Mouse (Mus musculus) forebrain, embryonic 13.5 days (tissue): ENCODE data around the gene Fxyd1. TPM values are rescaled to one million over a fixed set of nuclear protein-coding genes. Genes with fewer than 3 reads are reported as not detected.

Experiments used
- ATAC-seq: fragments of 200-750 bp; cut with Nextera tagmentation; 2 replicates; pipeline ENCODE4 v1.8.0; 2017
- H3K27ac ChIP-seq: fragments of 300-500 bp; sonication (generic); 2 replicates; pipeline ENCODE4 v1.5.1; 2015; ENCODE audit warnings: inconsistent platforms, mild to moderate bottlenecking, moderate library complexity
- H3K27me3 ChIP-seq: fragments of 300-500 bp; sonication (generic); 2 replicates; pipeline ENCODE4 v1.6.1; 2015; ENCODE audit warnings: mild to moderate bottlenecking, inconsistent platforms
- H3K36me3 ChIP-seq: fragments of 300-500 bp; sonication (generic); 2 replicates; pipeline ENCODE4 v1.6.1; 2015; ENCODE audit warnings: mild to moderate bottlenecking, inconsistent platforms; ENCODE audit not compliant: poor library complexity, severe bottlenecking
- H3K4me1 ChIP-seq: fragments of 300-500 bp; sonication (generic); 2 replicates; pipeline ENCODE4 v1.6.1; 2015; ENCODE audit warnings: inconsistent platforms
- H3K4me2 ChIP-seq: fragments of 300-500 bp; sonication (generic); 2 replicates; pipeline ENCODE4 v1.6.1; 2015; ENCODE audit warnings: inconsistent platforms, mild to moderate bottlenecking, moderate library complexity
- H3K4me3 ChIP-seq: fragments of 300-500 bp; sonication (generic); 2 replicates; pipeline ENCODE4 v1.5.1; 2015; ENCODE audit warnings: mild to moderate bottlenecking, inconsistent platforms
- H3K9ac ChIP-seq: fragments of 300-500 bp; sonication (generic); 2 replicates; pipeline ENCODE4 v1.6.1; 2015; ENCODE audit warnings: mild to moderate bottlenecking, inconsistent platforms
- H3K9me3 ChIP-seq: fragments of 300-500 bp; sonication (generic); replicated peaks from 2 replicates; pipeline ENCODE4 v1.6.1; 2016; ENCODE audit warnings: inconsistent platforms
- WGBS: fragments of 180-500 bp; shearing (Covaris S2); methylation state at CpG from one replicate; pipeline ENCODE4 v1.1.7; 2015; 5-methylcytosine and 5-hydroxymethylcytosine counted together
- polyA plus RNA-seq: library from polyadenylated mRNA; unstranded; fragments of >200 nt; fragmentation: Nextera tagmentation; extraction: Ambion mirVana; gene quantifications from 2 replicates; pipeline ENCODE4 v1.2.1, GENCODE M21; 2015

Fxyd1 gene
- polyA plus RNA-seq, 1 experiment from 2014 or later = 2.5 TPM

DNA sequence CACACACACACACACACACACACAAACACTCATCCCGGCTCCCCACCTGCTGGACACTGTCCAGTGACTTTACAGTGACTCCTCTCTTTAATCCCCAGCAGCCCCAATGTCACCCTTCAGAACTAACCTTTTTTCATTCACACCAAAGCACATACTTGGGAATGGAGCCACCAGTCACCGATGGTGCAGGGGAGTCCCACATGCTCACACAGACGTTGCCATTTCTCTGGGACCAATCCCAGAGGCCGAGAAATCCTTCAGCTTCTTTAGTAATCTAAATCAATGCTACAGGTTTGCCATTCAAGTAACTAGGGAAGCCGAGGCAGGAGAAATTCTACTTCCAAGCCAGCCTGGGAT, 17.7 kb upstream of the Fxyd1 start:
- Histone ChIP-seq H3K9me3 (no peaks in the 10 kb centered on the region), H3K36me3 (no peaks in the 10 kb centered on the region), H3K9ac (no peak overlapping the region), H3K4me1 (0 out of 2 replicates have a peak, but pooled peaks cover 3% of the 10 kb centered on the region), H3K4me3 (no peak overlapping the region), H3K27me3 (no peaks in the 10 kb centered on the region), H3K4me2 (no peak overlapping the region), H3K27ac (no peak overlapping the region)
- WGBS = 68% methylated on average over 5 of the region's 5 CpGs
- no peak for ATAC-seq

DNA sequence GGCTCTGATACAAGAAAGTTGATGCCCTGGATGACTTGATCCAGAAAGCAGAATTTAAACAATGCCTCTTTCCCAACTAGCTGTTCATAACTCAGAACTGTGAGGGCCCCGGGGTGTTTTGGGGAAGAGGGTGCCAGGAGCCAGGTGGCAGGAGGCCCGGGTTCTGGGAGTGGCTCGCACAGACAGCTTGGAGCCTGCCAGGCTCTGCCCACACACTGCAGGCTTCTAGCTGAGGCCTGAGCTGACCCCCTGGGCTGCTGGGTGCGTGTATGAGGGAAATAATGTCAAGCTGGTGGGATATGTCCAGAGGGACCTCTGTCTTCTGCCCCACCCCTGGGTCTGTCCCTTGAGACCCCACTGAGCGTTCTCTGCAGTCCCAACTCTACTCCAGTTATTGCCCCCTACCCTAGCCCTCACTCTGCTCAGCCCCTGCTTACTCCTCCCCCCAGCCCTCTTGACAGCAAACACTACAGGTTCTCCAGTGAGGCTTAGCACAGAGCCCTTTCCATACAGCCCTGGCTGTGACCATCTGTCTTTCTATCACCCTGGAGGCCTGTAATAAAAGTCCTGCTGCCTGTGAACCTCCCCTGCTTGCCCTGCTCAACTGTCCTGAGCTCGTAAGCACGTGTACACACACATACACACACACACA, 17.2 kb upstream of the Fxyd1 start:
- no peak overlapping the region for H3K4me3 ChIP-seq
- no peaks in the 10 kb centered on the region for H3K9me3 ChIP-seq
- no peak overlapping the region for H3K27ac ChIP-seq
- H3K9ac ChIP-seq = no peak overlapping the region
- H3K27me3 ChIP-seq = no peaks in the 10 kb centered on the region
- 0 out of 2 replicates have a peak, but pooled peaks cover 3% of the 10 kb centered on the region for H3K4me1 ChIP-seq
- H3K36me3 ChIP-seq = no peaks in the 10 kb centered on the region
- 73% methylated on average over 7 of the region's 7 CpGs for WGBS
- H3K4me2 ChIP-seq = no peak overlapping the region
- ATAC-seq = no peak

DNA sequence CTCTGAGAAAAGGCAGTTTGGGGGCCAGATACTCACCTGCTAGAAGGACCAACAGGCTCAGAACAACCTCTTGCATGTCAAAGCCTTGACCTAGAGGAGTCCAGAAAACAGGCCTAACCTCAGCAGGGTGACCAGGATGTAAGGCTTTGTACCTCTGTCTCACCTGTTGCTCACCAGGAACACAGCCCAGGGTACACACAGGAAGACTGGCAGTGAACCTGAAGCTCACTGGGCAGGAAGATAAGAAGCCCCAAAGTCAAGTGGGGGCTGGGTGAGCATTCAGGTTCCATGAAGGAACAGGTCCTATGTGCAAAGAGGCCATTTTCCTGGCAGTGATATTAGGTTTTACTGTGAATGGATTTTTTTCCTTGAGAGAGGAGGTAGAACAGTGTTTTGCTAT, 16.5 kb upstream of the Fxyd1 start:
- Histone ChIP-seq H3K9me3 (no peaks in the 10 kb centered on the region), H3K27ac (no peak overlapping the region), H3K36me3 (no peaks in the 10 kb centered on the region), H3K27me3 (no peaks in the 10 kb centered on the region), H3K4me1 (0 out of 2 replicates have a peak, but pooled peaks cover 3% of the 10 kb centered on the region), H3K4me3 (no peak overlapping the region), H3K4me2 (no peak overlapping the region), H3K9ac (no peak overlapping the region)
- no peak for ATAC-seq

DNA sequence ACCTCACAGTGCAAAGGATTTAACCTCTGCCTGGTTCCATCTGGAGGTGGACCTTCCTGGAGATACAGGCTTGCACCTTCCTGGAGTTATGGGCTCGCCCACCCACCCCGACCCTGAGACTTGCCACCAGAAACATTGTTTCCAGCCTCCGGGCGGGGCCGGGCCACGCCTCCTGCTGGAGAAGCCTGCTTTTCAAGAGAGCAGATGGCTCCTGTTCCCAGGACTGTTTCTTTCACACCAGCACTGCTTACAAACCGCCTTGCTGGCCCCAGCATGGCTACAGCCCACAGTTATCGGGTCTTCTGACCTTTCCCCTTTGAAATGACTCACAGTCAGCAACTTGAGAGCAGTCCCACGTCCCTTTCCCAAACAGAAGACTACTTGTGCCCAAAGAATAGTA, 15.3 kb upstream of the Fxyd1 start:
- H3K4me1 ChIP-seq = 0 out of 2 replicates have a peak, but pooled peaks cover 3% of the 10 kb centered on the region

DNA sequence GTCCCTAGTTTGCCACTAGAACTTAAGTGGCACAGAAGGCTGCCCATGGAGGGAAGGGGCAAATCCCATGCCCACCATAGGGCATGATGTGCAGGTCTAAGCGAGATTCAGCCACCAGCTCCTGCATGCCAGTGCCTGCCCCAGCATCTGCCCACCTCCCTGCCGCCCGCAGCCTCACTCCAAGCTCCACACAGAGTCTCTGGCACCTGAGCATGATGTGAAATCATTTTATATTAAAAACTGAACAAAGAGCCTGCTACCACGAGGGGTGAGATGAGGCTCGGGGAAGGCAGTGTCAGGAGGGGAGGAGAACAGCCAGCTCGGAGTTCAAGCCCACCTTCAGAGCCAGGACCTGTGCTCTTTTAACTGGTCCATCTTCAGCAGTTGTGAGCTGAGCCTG, 13.3 kb upstream of the Fxyd1 start:
- Histone ChIP-seq H3K9ac (no peak overlapping the region), H3K9me3 (no peaks in the 10 kb centered on the region), H3K27me3 (no peaks in the 10 kb centered on the region), H3K36me3 (no peaks in the 10 kb centered on the region), H3K27ac (no peak overlapping the region), H3K4me1 (0 out of 2 replicates have a peak, but pooled peaks cover 3% of the 10 kb centered on the region), H3K4me3 (no peak overlapping the region), H3K4me2 (no peak overlapping the region)
- ATAC-seq = no peak
- WGBS = 78% methylated on average over 6 of the region's 6 CpGs

More for the DNA sequence above, 15.3 kb upstream of the Fxyd1 start:
- Histone ChIP-seq H3K9me3 (no peaks in the 10 kb centered on the region), H3K27ac (no peak overlapping the region), H3K27me3 (no peaks in the 10 kb centered on the region), H3K4me2 (no peak overlapping the region), H3K36me3 (no peaks in the 10 kb centered on the region), H3K4me3 (no peak overlapping the region), H3K9ac (no peak overlapping the region)
- 64% methylated on average over 9 of the region's 9 CpGs for WGBS
- no peak for ATAC-seq

DNA sequence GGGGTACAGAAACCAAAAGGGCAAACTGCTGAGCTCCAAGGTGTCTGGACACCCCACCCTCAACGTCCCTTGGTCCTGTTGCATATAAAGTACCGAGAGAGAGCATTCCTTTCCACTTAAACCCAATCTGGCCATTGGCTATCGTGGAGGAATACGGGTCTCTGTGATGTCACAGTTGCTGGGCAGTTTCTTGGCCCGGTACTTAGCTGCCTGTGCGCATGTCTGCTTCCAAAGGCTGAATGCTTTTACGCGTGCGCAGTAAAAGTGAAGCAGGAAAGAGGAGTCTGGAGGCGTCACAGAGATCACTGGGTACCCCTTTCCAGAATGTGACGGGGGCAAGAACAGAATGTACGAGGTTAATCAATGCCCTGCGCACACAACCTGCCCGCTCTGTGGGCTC, 12.5 kb upstream of the Fxyd1 start:
- 85% methylated on average over 14 of the region's 14 CpGs for WGBS
- H3K4me2 ChIP-seq = no peak overlapping the region
- no peaks in the 10 kb centered on the region for H3K36me3 ChIP-seq
- H3K9ac ChIP-seq = no peak overlapping the region
- ATAC-seq = no peak
- H3K4me1 ChIP-seq = 0 out of 2 replicates have a peak, but pooled peaks cover 3% of the 10 kb centered on the region
- H3K27me3 ChIP-seq = no peaks in the 10 kb centered on the region
- no peaks in the 10 kb centered on the region for H3K9me3 ChIP-seq
- no peak overlapping the region for H3K4me3 ChIP-seq
- no peak overlapping the region for H3K27ac ChIP-seq

DNA sequence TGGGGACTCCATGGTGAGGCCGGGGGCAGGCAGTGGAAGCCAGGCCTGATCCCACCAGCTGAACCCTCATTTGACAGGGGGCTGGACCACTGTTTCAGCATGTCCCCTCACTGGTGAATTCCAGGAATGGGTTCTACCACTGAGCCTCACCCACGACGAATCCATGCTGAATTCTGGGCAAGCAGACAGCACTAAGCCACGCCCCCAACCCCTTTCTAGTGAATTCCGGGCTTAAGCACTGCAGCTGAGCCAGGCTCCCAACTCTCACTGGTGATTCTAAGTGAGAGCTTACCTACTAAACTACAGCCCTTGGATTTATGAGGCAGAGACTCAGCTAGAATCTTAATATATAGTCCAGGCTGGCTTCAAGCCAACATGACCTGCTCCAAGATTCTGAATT, 10.8 kb upstream of the Fxyd1 start:
- no peak overlapping the region for H3K27ac ChIP-seq
- 40% methylated on average over 5 of the region's 5 CpGs for whole genome bisulfite sequencing
- no peaks in the 10 kb centered on the region for H3K9me3 ChIP-seq
- ATAC-seq = no peak
- H3K27me3 ChIP-seq = no peaks in the 10 kb centered on the region
- H3K36me3 ChIP-seq = no peaks in the 10 kb centered on the region
- 0 out of 2 replicates have a peak, but pooled peaks cover 3% of the 10 kb centered on the region for H3K4me1 ChIP-seq
- no peak overlapping the region for H3K9ac ChIP-seq
- H3K4me2 ChIP-seq = no peak overlapping the region
- no peak overlapping the region for H3K4me3 ChIP-seq

DNA sequence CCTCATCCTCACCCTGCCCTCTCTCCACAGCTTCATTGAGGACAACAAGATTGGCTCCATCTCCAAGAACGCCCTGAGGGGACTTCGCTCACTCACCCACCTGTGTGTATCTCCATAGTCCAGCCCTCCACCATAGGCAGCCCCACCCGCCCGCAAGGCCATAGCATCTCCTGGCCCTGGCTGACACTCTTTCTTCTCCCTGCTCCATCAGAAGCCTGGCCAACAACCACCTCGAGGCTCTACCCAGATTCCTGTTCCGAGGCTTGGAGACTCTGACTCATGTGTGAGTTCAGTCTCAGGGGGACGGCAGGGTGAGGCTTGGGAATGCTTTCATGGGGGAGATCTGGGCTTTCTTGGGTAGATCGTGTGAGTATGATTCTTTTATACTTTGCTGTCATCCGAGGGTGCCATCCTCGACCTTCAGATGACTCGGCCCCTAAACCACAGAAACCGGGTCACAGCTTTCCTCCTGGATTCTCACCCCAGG, 6.1 kb upstream of the Fxyd1 start:
- Histone ChIP-seq H3K9ac (no peak overlapping the region), H3K4me2 (no peak overlapping the region), H3K9me3 (no peaks in the 10 kb centered on the region), H3K36me3 (no peaks in the 10 kb centered on the region), H3K27ac (no peak overlapping the region), H3K4me1 (no peaks in the 10 kb centered on the region), H3K27me3 (no peaks in the 10 kb centered on the region), H3K4me3 (no peak overlapping the region)
- WGBS = 90% methylated on average over 12 of the region's 12 CpGs
- ATAC-seq = no peak

DNA sequence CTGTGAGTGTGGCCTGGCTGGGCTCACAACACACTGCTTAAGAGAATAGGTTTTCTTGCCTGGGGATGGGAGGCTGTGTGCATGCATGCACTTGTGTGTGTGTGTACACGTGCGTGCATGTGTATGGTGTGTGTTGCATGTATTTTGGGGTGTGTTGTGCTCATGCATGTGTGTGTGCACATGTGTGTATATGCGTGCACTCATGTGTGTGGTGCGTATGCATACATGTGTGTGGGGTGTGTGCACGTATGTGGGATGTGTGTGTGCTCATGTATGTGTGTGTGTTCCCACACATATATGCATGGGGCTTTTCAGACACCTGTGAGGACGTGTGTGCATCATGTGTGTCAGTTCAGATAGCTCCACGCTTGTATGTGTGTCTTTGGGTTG, 3.6 kb upstream of the Fxyd1 start:
- WGBS = 87% methylated on average over 7 of the region's 7 CpGs
- Histone ChIP-seq H3K27ac (no peak overlapping the region), H3K4me2 (no peak overlapping the region), H3K4me3 (no peak overlapping the region), H3K4me1 (no peaks in the 10 kb centered on the region; the same call in 1 of the 2 replicates), H3K36me3 (no peaks in the 10 kb centered on the region), H3K27me3 (no peaks in the 10 kb centered on the region), H3K9me3 (no peaks in the 10 kb centered on the region), H3K9ac (no peak overlapping the region)
- ATAC-seq = no peak

DNA sequence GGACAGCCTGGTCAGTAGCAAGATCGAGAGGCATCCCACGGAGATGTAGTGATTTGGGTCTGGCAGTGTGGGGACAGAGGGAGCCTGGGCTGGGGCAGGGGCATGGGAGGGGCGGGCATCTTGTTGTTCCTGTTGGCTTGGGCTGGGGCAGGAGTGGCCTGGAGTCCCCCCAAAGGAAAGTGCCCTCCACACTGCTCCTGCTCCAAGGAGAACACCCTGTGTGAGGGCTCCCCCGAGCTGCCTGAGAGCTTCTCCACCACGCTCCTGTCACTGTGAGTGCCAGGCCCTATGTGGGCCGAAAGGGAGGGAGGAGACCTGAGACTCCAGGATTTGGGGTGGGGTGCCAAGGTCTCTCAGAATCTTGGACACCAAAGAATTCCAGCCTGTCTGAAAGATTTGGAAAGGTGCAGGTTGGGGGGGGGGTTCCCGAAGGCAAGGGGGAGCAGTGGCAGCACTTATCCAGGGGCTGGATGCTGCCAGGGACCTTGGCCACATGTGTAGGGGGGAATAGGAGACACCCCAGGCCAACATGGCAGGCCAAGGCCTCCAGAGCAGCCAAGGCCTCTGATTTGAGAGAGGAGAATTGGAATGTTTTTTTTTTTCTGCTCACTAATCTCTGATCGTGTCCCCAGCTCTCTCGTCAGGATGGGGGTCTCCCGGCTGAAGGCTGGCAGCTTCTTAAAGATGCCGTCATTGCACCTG, 3.1 kb upstream of the Fxyd1 start:
- Histone ChIP-seq H3K27me3 (peaks cover 2% of the 10 kb centered on the region; the same call in 1 of the 2 replicates), H3K9ac (no peak overlapping the region), H3K4me1 (peaks cover 5% of the 10 kb centered on the region), H3K4me2 (no peak overlapping the region), H3K27ac (no peak overlapping the region), H3K4me3 (no peak overlapping the region), H3K9me3 (no peaks in the 10 kb centered on the region), H3K36me3 (no peaks in the 10 kb centered on the region)
- no peak for ATAC-seq
- WGBS = 68% methylated on average over 11 of the region's 11 CpGs

DNA sequence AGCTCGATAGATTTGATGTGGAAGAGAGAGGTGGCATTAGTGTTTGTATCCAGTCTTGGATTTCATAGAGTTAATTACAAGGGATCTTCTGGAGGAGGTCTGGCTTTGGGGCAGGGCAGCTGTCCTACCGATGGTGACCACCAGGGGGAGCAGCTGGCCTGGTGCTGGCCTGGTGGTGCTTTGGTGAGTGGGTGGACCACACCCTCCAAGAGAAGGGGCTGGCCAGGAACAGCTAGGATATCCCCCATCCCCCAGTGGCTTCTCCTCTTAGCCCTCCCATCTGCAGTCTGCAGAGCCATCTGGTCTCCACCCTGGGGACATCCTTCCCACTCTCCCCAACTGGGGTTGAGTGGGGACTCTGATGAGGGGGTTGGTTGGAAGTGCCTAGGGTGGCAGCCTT, 2.1 kb upstream of the Fxyd1 start, which contains the start of gene Lgi4:
Lgi4 (plus strand) TSS at position 235 of the 400 bp plus-strand sequence.
- no peak within 1 kb of the TSS for H3K9ac ChIP-seq
- H3K27ac ChIP-seq = no peak within 1 kb of the TSS
- 2% methylated on average over 2 of the region's 2 CpGs for WGBS
- H3K4me2 ChIP-seq = no peak within 1 kb of the TSS
- H3K9me3 ChIP-seq = no peaks in the 10 kb centered on the region
- no peaks in the 10 kb centered on the region for H3K36me3 ChIP-seq
- H3K27me3 ChIP-seq = peaks cover 11% of the 10 kb centered on the region
- no peak within 1 kb of the TSS for H3K4me3 ChIP-seq
- ATAC-seq = peak; percentile 80; the same call in 1 of the 2 replicates
- H3K4me1 ChIP-seq = peaks cover 10% of the 10 kb centered on the region

DNA sequence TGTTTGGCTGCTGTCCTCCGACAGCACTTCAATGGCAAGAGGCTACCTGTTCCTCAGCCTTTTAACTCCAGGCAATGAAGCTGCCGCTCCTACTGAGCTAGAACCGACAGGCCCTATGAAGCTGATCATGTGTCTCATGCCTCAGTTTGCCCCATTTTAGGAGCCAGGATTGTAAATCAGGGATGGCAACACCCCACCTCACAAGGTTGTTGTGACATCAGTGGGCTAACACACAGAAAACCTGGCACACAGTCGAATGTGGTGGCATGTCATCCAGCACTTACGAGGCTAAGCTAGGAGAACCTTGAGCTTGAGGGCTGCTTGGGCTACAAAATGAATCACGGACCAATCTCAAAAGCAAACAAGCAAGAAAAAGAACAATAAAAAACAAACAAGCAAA, 1.2 kb upstream of the Fxyd1 start:
- Histone ChIP-seq H3K4me2 (no peak overlapping the region), H3K36me3 (no peaks in the 10 kb centered on the region), H3K27me3 (peaks cover 20% of the 10 kb centered on the region), H3K4me1 (peaks cover 10% of the 10 kb centered on the region), H3K4me3 (no peak overlapping the region), H3K9ac (no peak overlapping the region), H3K27ac (no peak overlapping the region), H3K9me3 (no peaks in the 10 kb centered on the region)
- no peak for ATAC-seq
- 84% methylated on average over 6 of the region's 6 CpGs for WGBS
